Mouse (Mus musculus): ENCODE results near the gene Slc37a1.

Slc37a1 gene

GRCm38 (mm10) chr17:31400294-31400693 lies 113.7 kb downstream of the Slc37a1 start:
- DNase-seq (ENCODE audit: extremely low spot score), result no peak
